Mouse (Mus musculus) adrenal gland, postnatal 0 days (tissue): ENCODE measurements around the gene Stat1. TPM values are rescaled to one million over a fixed set of nuclear protein-coding genes. Genes with fewer than 3 reads are reported as not detected.

Experiments used
- polyA plus RNA-seq: library from polyadenylated mRNA; unstranded; fragments of >200 nt; fragmentation: Nextera tagmentation; extraction: Ambion mirVana; gene quantifications from 2 replicates; pipeline ENCODE4 v1.2.1, GENCODE M21; 2015

Stat1 gene
- polyA plus RNA-seq = 29.4 and 67.8 TPM in 2 replicates

DNA sequence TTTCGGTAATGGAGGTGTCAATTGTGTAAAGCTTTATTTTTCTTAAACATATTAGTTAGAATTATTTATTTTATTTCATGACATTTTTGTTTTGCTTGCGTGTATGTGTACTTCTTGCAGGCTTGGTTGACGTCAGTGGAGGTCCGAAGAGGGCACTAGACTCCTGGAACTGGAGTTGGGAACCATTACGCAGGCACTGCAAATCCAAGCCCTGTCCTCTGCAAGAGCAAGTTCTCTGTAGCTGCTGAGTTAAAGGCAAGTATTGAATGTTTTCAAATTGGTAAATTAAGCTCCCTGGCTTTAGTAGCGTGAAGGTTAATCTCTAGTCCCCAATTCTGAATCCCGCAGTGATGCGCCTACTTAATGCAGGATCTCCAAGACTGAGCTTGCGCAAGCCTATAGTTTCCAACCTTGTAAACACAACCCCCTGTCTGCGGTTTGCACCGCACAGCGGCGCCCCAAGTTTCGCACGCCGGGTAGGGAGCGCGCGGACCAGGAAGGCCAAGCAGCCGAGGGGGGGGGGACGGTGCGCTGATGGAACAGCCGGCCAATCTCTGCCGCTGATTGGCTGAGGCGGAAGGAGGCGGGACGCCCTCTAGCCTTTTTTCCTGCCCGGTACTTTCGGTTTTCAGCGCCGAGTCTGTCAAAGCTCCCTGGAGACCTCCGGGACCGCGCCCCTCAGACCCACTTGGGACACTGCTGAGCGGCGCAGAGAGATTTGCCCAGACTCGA lies at the start of gene Stat1:
Gene Stat1 (plus strand): TSS at position 581 of the 732 bp plus-strand sequence.

Other genes with a start within 250 kb of the Stat1 start
- 18.3 and 41.7 TPM in 2 replicates for gene Myo1b, start 203.4 kb upstream of the Stat1 start, polyA plus RNA-seq
- 0.39 and 0.88 TPM in 2 replicates for gene Stat4, start 132.3 kb upstream of the Stat1 start, polyA plus RNA-seq
- 11.9 and 13.6 TPM in 2 replicates for gene Gls, start 113.8 kb downstream of the Stat1 start, polyA plus RNA-seq